Mouse (Mus musculus): ENCODE measurements around the gene Ect2l.

The Ect2l gene

DNA sequence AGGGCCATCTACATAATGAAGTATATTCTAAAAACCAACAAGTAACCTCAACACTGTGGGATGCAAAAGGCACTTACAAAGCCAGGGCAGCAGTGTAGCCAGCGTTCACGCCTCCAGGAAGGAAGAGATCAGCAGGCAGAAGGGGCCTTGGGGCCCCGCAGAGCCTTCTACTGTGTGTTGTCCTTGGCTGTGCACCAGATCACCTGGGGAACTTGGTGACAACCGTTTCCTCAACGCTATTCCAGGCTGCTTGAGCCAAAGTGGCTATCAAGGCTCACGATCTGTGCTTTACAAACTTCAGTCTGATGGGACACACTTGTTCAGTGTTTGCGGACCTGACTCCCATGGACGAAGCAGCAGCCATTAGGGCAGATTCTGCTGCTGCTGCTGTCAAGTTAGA is 19.0 kb downstream of the Ect2l start:
- DNase-seq (ENCODE audit: low read depth): peak; percentile 33

DNA sequence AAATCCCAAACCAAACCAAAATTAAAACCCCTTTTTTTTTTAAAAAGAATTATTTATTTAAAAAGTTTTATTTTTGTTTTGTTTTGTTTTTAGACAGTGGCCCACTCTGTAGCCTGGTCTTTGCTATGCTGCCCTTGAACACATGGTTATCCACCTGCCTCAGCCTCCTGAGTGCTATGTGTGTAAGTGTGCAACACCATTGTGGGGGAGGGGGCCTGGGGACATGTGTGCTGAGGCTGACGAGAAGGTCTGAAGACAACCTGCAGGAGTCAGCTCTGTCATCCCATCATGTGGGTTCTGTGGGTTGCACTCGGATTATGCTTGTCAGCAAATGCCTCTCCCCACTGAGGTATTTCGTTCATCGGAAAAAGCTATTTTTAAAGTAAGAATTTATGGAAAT is 21.2 kb downstream of the Ect2l start:
- no peak for DNase-seq (ENCODE audit: low read depth)

DNA sequence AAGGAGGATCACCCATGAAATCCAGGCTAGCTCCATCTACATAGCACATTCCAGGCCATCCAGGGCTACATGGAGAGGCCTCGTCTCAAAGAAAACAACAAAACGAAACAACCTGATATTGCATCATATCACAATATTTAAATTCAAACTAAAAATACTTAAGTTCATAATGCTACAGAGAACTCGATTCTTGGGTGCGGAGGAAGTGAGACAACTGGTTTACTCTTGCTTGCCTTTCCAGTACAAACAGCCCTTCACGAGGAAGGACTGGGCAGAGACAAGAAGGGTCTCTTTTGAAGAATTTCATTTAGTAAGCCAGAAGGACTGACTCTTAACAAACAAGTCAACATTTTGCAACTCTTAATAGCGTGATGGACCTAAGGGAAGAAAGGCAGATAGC is 22.1 kb downstream of the Ect2l start:
- no peak for DNase-seq (ENCODE audit: low read depth)

DNA sequence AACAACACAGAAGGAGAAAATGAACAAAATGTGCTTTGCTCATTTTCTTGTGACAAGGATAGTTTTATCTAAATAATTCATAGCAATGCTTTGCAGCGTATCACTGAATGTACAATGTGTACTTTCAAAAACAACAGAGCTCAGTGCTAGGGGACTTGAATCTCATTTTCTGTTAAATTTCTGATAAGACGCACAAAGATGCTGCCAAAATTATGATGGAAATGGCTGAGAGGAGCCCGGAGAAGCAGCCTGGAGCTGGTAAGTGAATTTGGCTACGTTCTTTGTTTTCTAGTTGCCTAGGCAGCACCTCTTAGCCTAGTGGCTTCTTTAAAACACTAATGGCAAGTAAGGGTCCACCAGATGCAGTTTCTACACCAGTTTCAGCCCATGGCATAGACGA is 28.4 kb downstream of the Ect2l start:
- no peak for DNase-seq (ENCODE audit: low read depth)

DNA sequence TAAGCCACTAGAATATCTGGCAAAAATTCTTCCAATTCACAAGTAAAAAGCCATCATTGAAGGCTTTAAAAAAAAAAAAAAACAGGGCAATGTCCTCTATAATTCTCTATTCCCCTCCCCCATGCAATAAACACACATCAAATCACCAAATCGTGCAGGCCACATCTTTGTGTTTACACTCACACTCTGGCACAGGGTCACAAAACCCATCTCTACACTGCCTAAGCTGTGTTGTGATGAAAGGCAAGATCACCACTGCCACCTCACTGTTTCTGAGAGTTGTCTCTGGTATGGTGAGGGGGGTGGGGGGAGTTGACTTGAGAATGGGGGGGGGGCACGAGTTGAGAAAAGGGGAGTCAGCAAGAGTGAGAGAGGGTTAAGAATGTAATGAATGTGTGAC is 33.4 kb downstream of the Ect2l start:
- no peak for DNase-seq (ENCODE audit: low read depth)

DNA sequence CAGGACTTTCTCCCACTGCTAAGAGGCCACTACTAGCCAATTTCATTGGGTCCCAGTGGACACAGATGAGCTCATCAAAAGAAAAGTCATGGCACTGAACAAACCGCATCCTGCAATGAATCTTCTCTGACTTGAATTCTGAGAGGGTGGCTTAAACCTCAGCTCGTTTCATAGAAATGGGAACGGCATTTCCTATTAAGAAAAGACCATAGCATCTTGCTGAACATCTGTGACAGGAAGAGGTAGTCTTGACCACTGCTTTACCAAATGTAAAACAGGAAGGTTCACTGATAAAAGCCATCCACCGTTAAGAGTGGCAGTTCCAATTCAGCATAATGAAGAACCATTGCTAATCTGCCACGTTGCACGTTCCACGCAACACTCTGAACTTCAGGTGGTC is 34.0 kb downstream of the Ect2l start:
- DNase-seq (ENCODE audit: low read depth): no peak

DNA sequence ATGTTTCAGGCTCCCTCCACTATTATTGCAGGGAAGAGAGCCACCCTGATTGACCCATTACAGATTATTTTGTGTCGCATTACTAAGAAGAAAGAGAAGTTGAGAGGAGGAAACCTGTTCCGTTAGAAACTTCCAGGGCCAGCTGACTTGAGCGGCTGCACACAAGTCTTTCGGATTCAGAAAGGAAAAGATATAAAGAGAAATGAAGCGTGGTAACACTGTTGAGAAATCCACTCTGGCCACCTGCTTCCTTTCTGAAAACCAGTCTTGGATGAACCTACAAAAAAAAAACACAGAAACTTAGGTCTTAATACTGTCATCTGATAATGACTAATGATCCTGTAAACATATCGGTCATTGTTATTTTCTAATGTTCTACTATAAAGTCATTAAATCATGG is 35.6 kb downstream of the Ect2l start:
- no peak for DNase-seq (ENCODE audit: low read depth)

DNA sequence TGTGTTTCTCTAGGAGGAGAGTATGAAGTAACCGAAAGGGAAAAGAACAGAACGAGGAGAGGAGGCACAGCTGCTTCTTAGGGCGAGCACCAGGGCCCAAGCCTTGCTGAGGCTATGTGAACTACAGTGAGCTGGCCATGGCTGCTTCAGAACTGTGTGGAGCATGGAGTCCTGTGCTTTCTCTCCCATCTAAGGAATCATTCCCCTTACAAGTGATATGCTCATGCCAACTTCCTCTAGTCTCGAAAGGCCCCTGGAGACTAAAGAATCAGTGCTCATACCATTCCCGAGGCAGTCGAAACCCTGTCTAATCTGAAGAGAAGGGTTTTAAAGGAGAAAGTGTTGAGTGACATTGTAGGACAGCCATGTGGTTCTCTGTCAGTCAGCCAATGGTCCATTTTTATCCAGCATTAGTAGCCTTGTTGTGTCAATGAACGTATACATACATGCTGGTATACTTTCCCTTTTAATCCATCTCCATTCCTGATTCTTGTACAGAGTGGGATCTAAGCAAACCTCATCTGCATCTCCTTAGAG is 48.2 kb downstream of the Ect2l start:
- no peak for DNase-seq (ENCODE audit: low read depth)

DNA sequence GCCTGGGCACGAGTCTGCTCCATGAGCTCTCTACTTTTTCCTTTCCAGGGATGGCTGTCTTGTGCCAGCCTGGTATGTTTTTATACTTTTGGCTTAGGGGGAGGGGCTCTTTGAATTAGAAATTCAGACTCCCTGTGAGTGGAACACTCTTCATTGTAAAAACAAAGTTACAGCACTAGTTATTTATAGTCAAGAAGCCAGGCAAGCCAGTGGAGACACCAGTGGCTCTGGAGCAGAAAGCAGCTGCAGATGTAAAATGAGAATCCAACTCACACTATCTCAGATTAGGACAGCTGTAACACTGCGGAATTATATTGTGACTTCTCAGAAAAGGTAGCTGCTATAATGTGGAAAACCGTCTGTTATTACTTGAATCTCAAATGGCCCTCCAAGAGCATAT is 63.5 kb downstream of the Ect2l start:
- DNase-seq (ENCODE audit: low read depth): no peak

DNA sequence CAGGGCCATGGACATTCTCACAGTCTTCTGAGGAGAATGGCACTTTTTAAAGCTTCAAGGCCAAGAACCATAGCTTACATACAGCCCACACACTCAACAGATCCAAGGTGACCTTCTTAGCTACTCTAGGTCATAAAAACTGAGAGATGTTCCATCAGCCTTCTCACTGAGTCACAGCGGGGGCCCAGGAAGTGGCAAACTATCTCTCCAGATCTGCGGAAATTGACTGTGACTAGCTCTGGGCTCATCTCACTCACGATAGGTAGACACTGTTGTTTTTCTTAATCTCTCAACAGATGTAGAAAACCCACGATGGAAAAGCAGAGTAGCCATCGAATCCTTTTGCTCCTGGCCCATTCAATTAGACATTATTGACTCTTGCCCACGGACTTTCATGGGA is 68.5 kb downstream of the Ect2l start:
- DNase-seq (ENCODE audit: low read depth): peak; percentile 73

DNA sequence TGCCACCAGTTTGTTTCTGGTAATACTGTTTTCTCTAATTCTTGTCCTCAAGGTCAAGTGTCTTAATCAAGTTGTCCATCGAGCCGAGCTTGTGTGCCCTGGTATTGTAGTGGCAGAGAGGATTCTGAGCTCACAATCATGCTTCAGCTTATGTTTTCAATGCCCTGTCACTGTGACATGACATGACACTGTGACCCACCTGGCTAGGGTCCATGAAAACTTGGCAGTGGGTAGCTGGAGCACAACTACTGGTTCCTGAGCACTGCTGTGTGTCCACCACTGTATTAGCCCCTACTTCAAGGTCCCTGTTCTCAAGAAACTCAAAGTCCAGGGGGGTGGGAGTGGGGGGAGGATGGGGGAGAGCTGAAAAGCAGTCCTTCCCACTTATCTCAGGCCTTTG is 69.3 kb downstream of the Ect2l start:
- DNase-seq (ENCODE audit: low read depth): no peak

DNA sequence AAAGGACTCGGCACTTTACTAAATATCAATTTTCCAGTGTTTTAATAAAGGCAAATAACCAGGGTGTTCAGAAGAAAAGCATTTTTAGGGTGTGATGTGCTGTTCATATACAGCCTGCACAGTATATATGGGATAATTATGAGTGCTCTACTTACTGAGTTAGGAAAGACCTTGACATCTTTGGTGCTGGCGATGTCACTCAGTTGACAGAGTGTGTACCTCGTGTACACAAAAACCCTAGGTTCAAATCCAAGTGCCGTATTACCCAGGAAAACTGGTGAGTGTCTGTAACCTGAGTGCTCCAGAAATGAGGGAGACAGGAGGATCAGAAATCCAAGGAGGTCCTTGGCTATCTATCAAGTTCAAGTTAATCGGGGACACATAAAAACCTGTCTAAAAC is 71.1 kb downstream of the Ect2l start:
- DNase-seq (ENCODE audit: low read depth): no peak

DNA sequence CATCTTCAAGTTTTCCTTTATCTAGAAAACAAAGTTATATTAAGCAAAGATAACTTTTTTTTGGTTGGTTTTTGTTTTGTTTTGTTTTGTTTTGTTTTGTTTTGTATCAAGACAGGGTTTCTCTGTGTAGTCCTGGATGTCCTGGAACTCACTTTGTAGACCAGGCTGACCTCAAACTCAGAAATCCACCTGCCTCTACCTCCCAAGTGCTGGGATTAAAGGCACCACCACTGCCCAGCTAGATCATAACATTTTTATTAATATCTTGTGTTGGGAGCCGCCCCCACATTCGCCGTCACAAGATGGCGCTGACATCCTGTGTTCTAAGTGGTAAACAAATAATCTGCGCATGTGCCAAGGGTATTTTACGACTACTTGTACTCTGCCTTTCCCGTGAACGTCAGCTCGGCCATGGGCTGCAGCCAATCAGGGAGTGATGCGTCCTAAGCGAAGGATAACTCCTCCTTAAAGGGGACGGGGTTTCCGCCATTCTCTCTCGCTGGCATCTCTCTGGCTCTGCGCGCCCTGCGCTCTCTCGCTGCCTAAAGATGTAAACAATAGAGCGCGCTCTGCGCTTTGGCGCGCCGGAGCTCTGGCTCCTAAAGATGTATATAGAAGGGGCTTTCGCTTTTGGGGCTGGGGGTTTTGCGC is 71.7 kb downstream of the Ect2l start:
- peak; percentile 53 for DNase-seq (ENCODE audit: low read depth)

DNA sequence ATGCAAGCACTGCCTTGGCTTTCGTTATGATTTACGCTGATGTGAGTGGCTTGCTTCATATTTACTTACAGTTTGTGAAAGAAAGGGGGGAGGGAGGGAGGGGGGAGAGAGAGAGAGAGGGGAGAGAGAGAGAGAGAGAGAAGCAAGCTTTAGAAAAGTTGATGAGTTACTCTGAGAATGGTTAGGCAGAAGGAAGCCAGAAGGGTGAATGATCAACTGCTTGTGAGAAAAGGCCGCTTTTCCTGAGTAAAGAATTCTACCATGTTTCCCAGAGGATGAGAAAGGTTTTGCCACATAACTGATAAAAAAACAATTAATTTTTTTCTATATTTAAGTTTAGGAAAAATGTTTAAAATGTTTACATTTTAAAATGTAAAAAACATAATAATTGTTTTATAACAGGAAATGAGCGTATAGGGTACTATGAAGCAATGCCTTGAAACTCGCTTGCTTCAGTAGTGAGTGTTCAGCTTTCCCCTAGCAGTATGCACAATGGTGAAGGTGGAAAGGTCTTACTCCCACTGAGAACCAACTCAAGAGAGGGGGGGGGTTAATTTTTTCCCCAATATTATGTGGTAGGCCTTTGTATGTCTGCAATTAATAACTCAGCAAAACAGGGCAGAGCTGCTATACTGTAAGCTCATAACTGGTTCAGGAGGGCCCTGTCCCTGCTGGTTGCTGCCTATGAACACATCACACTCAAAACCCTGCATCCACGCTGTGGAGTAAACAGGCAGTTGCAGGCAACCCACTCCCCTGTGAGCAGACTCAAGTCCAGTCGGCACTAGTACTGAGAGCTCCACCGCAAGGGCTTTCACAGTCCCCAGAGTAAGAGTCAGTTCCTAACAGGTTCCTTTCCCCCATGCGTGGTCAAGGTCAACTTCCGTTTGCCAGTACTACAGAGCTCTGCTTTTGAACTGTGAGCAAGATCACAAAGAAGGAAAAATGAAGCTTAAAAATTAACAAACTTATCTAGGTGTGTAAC is 78.7 kb downstream of the Ect2l start:
- DNase-seq (ENCODE audit: low read depth): no peak

DNA sequence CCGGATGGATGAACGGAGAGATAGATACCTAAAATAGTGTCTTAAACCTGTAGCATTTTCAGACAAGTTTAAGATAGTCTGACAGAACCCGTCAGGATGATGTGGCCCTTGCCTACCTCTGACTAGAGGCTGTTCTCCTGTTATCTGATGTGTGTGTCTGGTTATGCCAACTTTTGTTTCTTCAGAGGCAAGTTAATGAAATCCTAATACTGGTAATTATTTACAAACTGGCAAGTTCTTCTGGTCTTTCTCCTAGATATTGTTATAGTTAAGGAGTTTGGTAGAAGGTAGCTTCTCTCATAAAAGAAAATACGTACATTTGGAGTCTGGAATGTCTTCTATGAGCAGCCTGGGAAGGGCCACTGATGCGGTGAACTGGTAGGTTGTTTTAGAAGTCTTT is 80.4 kb downstream of the Ect2l start:
- DNase-seq (ENCODE audit: low read depth): no peak

DNA sequence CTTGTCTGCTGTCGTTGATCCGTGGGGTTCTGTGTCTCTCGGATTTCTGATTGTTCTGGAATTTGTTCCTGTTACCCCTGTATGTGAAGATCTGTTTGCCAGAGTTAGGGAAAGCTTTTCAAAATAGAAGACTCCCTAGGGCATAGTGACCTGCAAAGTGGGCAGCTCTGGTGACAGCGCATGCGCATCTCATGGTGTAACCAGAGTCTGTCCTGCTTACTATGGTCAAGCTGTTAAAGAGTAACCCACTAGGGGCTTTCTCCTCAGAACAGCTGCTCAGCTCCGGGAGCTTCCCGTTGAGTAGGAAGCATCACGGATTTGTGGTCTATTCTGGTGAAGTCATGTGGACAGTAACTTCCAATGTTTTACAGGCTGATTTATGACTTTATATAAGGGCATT is 92.4 kb downstream of the Ect2l start:
- DNase-seq (ENCODE audit: low read depth): no peak

DNA sequence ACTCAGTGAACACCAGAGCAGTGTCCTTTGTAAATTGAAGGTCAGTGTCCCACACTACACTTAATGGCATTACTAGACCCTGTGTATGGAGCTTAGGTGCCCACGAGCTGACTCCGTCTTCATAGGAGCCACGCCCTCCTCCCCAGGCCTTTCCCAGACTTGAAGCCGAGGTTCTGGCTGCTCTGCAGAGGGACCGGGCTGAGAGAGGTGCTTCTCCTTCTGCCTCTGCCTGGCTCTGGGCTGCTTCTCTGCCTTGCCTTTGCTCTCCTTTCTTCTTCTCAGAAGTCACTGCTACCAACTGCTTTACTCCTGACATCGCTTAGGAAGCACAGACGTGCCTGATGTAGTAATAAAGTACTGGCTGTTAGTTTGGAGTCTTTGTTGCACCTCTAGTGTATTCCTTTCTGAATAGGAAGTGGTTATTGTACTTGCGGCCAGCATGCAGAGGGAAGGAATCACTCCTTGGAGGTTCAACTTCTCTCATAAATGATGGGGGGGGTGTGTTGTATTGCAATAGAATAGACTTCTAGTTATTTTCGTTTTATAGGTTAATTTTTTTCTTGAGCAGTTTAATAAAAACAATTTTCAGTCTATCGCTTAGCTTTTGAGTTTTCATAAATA is 97.1 kb downstream of the Ect2l start:
- DNase-seq (ENCODE audit: low read depth): no peak

DNA sequence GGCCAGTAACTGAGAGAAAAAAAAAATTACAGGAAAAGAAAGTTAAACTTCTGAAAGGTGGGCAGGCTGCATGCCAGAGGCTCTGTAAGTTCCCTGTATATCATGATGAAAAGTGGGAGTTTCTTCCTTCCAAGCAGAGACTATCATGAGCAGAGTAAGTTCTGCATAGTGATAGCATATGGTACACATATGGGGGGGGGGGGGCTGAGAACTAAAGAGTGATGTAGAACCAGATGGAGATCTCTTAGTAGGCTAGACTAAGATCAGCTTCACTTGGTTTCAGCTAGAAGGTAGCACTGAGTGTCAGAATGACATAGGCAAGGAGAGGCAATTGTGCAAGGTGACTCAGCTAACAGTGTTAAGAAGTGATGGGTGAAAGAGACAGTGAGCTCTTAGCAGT is 99.8 kb downstream of the Ect2l start:
- DNase-seq (ENCODE audit: low read depth): no peak

DNA sequence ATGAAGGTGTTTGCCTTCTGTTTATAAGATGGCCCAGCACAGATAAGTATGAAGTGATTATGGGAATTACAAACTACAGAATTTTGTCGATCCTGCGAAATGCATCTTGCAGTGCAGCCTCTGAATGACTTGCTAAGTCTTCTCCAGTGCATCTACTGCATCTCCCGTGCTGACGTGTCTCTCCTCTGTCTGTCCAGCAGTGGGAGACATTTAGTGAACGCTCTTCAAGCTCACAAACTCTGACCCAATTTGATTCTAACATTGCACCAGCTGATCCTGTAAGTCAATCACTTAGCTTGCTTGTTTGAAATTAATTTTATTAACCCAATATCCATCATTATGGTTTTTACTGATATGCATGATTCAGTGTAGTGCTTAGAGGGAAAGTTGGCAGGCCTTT is 103.2 kb downstream of the Ect2l start:
- peak; percentile 54 for DNase-seq (ENCODE audit: low read depth)

DNA sequence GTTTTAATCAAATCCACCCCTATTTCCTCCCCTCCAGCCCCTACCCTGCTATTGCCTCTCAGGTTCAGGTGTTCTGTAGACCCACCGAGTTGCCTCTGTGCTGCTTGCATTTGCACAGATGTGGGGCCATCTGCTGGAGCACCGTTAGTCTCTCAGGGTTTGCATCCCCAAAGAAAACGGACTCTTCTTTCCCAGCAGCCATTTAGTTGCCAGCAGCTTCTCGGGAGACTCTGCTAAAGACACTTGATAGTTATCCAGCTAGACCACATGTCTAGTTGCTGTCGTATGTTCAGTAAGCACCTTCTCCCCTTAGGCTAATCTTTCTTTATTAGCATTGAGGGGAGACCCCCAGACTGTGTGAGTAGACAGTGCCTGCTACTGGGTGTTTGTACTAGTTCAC is 108.5 kb downstream of the Ect2l start:
- no peak for DNase-seq (ENCODE audit: low read depth)

DNA sequence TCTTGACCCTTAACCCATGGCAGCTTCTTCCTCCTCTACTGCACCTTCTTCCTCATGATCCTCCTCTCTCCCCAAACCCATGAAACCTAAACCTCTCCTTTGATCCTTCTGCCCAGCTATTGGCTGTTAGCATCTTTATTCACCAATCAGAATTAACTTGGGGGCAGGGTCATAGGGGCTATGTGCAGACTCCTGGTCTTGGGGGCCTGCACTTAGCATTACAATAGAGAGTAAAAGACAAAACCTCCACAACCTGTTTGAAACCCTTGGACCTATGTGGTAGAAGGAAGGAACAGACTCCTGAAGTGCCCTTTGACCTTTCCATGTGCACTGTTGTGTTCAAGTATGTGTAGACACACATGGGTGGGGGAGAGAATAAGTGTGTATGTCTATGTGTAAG is 120.0 kb downstream of the Ect2l start:
- no peak for DNase-seq (ENCODE audit: low read depth)

DNA sequence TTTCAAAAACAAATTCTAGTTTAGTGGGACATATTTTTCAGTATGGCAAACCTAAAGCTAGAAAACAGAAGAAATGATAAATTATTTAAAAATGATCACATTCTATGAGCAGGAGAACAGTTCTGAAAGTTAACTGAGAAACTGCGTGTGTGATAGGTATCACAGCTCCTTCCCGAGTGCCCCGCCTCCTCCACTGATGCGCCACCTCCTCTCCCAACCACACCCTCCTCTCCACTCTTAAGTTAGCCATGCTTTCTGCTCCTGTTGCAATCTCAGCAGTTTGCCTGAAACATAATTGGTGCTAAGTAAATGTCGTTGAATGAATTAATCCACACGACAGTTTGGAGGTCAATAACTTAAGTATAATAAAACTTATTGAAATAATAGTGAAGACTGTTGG is 127.9 kb downstream of the Ect2l start:
- DNase-seq (ENCODE audit: low read depth): no peak

DNA sequence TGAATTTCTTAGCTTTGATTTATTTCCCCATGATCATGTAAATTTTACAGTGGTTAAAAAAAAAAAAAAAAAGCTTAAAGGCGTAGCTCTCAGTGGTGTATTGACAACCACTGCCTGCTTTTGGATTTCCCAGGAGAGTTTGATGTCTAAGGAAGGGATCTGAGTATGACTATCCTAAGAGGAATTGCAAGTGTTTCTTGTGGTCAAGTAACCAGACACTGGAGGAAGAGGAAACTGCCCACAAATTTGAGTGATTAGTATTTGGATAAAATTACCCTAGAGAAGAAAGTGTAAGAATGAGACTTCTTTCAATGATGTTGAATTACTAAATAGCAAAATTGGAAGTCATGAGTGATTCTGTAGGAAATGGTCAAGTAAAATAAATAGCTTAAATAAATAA is 129.2 kb downstream of the Ect2l start:
- DNase-seq (ENCODE audit: low read depth): no peak

Measured in naive thymus-derived CD4-positive, alpha-beta T cell, adult 2 months (primary cell).